Comparison of ENCODE assay signal across 16 mouse cellular contexts in genomic region chr7:143286532-143287290, GRCm38 (mm10).
DNase-seq lines count a peak whose midpoint lies in the region; ATAC-seq lines count a peak whose summit lies in the region.
"Had no signal": no experiment of that assay in that cellular context is flagged by ENCODE, and none has a peak within 500 bp of the region (broad histone marks: within the 10 kb centered on the region; RNA-seq: fewer than 3 reads in every experiment).

No protein-coding gene starts in this region.

- 36% methylated on average over 8 of the region's 8 CpGs for WGBS in intestine, embryonic 16.5 days

- H3K4me2 ChIP-seq in intestine, embryonic 16.5 days (ENCODE audit: low read depth, low read length): peak overlapping the region; percentile 17; the same call in 1 of the 2 replicates
- H3K4me2 ChIP-seq: heart, embryonic 12.5 days; limb, embryonic 13.5 days had no signal

- peak; percentile 19 to 31 for DNase-seq in kidney, adult 8-10 months
- DNase-seq in kidney, postnatal 10 days: no peak
- peak; percentile 27 for DNase-seq in liver
- peak; percentile 85 for DNase-seq in yolk sac, embryonic 10.5 days (ENCODE audit: low spot score)
- no peak for DNase-seq in frontal cortex, postnatal 14 days (ENCODE audit: low spot score in 2 of 2)
- no peak for DNase-seq in heart, adult 11 months
- DNase-seq: cerebellum, adult 11 months; heart, postnatal 36 days; lung, postnatal 10 days; spleen, adult 18-20 months; thymus, postnatal 25 days had no signal

- H3K9me3 ChIP-seq in intestine, embryonic 16.5 days (ENCODE audit: control insufficient read depth, low read length): no peaks in the 10 kb centered on the region
- H3K9me3 ChIP-seq: heart, embryonic 12.5 days; limb, embryonic 13.5 days had no signal

- H3K9ac ChIP-seq in intestine, embryonic 16.5 days (ENCODE audit: low read depth, low read length): no peak overlapping the region
- H3K9ac ChIP-seq: heart, embryonic 12.5 days; limb, embryonic 13.5 days had no signal

- ATAC-seq in intestine, embryonic 16.5 days: peak; percentile 70
- ATAC-seq: CD4-positive, CD25-positive, alpha-beta regulatory T cell, adult 4 months; hindbrain, postnatal 0 days had no signal

- H3K36me3 ChIP-seq in intestine, embryonic 16.5 days (ENCODE audit: control insufficient read depth, insufficient read depth, low read length): peaks cover 8% of the 10 kb centered on the region; the same call in 1 of the 2 replicates
- H3K36me3 ChIP-seq: heart, embryonic 12.5 days had no signal

- H3K27ac ChIP-seq in intestine, embryonic 16.5 days (ENCODE audit: low read length): peak overlapping the region; percentile 56; the same call in 1 of the 2 replicates
- H3K27ac ChIP-seq: hindbrain, postnatal 0 days; limb, embryonic 13.5 days had no signal

- H3K4me1 ChIP-seq in intestine, embryonic 16.5 days (ENCODE audit: control insufficient read depth, insufficient read depth, low read length): peaks cover 71% of the 10 kb centered on the region

- H3K27me3 ChIP-seq in intestine, embryonic 16.5 days (replicated peaks; ENCODE audit: control insufficient read depth, insufficient read depth, low read length): no peaks in the 10 kb centered on the region
- H3K27me3 ChIP-seq: heart, embryonic 12.5 days; limb, embryonic 13.5 days had no signal

- H3K4me3 ChIP-seq in intestine, embryonic 16.5 days (ENCODE audit: low read length): no peak overlapping the region
- H3K4me3 ChIP-seq: heart, embryonic 12.5 days; limb, embryonic 13.5 days had no signal

Comparison
In these comparisons a context has a peak if more than half of its experiments do, and no peak if none do; other contexts are left out.
1. DNase-seq: peak in kidney, adult 8-10 months (2 of 2), liver (single experiment) and yolk sac, embryonic 10.5 days (single experiment); none in kidney, postnatal 10 days (single experiment), frontal cortex, postnatal 14 days (0 of 2) and heart, adult 11 months (single experiment).